Mouse (Mus musculus): ENCODE measurements around the gene Olfr527. TPM values are rescaled to one million over a fixed set of nuclear protein-coding genes. Genes with fewer than 3 reads are reported as not detected.

The Olfr527 gene
- polyA plus RNA-seq (2012; rRNA removed) = not detected in 2 replicates

DNA sequence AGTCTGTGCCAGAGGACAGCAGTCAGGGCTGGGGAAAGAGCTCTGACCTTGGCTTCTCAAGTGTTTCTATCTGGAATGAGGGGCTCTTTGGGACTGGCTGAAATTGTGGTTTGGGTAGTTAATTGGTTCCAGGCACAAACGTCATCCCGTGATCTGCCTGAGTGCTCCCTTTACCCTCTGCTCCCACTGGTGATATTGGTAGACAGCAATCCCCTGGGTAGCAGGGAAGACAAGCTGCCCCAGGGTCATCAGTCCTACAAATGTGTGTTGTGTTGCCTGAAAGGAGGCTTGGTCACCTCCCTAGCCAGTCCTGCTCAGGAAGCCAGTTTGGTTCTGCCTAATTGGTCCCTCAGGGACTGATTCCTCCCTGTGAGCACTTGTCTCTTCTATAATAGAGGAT, at the start of gene Olfr527:
Gene Olfr527, plus strand, starts transcription at position 301 of the 400 bp plus-strand sequence.

DNA sequence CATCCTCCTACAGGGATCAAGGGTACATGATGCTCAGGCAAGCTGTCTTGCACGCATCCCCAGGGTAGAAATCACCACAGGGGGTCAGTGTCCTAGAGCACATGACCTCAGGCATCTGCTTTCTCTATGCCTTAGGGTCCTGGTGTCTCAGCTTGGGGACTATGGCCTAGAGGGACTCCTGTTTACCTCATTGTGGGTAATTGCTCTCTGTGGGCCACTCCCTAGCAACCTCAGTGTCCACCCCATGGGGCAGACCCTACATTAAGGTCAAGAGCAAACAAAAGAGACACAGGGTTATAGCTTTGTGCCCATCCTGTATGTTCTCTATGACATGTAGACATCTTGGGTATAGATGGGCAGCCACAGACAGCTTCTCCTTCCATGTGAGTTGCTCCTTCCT, 13.3 kb upstream of the Olfr527 start, which contains the start of gene Olfr525:
Gene Olfr525, plus strand, starts transcription at position 301 of the 400 bp plus-strand sequence.

DNA sequence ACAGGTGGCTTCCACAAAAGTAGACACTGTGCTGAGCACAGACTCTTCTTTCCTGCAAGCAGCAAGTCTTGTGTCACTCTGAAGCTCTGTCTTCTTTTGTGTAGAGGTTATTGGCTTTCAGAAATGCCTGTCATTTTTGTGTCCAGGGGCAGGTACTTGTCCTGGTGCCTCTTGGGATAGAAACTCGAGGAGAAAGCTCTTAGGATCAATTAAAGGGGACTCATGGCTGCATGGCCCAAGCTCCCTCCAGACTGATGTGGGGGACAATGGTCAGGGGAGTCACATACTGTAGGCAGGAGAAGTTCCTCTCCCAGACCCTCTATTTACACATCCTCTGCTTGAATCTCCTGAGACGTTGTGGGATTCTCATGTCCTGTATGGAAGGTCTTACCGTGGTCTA, 27.8 kb downstream of the Olfr527 start, which contains the start of gene Olfr60:
Gene Olfr60, minus strand, starts transcription at position 101 of the 400 bp plus-strand sequence.

DNA sequence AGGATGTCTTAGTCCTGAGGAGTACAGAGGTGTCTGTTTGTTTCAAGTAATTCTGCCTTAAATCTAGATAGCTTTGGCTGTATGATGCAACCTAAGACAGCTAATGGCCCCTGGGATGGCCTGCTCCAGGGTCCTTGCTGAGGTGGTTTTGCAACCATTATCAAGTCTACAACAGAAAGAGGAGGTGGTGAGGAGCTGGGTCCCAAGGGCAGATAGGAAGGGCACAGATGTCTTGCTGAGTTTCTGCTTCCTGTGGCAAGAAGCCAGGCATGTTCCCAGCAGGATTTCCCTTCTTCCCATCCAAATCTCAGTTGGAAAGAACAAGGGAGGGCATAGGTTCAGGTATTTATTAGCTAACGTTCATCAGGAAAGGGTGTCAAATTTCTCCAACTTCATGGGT, 42.4 kb downstream of the Olfr527 start, which contains the start of gene Olfr530:
Gene Olfr530, minus strand, starts transcription at position 101 of the 400 bp plus-strand sequence.

Other genes starting within 250 kb of the Olfr527 start
- 0.20 and 0.40 TPM in 2 replicates for gene Prap1, start 240.6 kb upstream of the Olfr527 start, polyA plus RNA-seq (2012; rRNA removed)
- 22.9 and 26.7 TPM in 2 replicates for gene Fuom, start 231.6 kb upstream of the Olfr527 start, polyA plus RNA-seq (2012; rRNA removed)
- 5.2 and 6.3 TPM in 2 replicates for gene Paox, start 218.2 kb upstream of the Olfr527 start, polyA plus RNA-seq (2012; rRNA removed)
- 86.8 and 98.6 TPM in 2 replicates for gene Echs1, start 217.5 kb upstream of the Olfr527 start, polyA plus RNA-seq (2012; rRNA removed)
- gene Mtg1, start 196.5 kb upstream of the Olfr527 start, polyA plus RNA-seq (2012; rRNA removed) = 40.2 and 41.2 TPM in 2 replicates
- 8.6 and 9.2 TPM in 2 replicates for gene Sprn, start 179.1 kb upstream of the Olfr527 start, polyA plus RNA-seq (2012; rRNA removed)
- gene Olfr522, start 169.3 kb upstream of the Olfr527 start, polyA plus RNA-seq (2012; rRNA removed) = not detected in 2 replicates
- not detected in 2 replicates for gene Olfr523, start 160.8 kb upstream of the Olfr527 start, polyA plus RNA-seq (2012; rRNA removed)
- not detected in 2 replicates for gene Olfr524, start 128.1 kb upstream of the Olfr527 start, polyA plus RNA-seq (2012; rRNA removed)
- gene Cd163l1, start 115.8 kb upstream of the Olfr527 start, polyA plus RNA-seq (2012; rRNA removed) = 0.18 TPM in 1 of 2 replicates, not detected in the other
- gene 5830411N06Rik, start 86.7 kb upstream of the Olfr527 start, polyA plus RNA-seq (2012; rRNA removed) = not detected in 2 replicates
- gene Olfr525, start 13.2 kb upstream of the Olfr527 start, polyA plus RNA-seq (2012; rRNA removed) = not detected in 2 replicates
- gene Olfr60, start 27.7 kb downstream of the Olfr527 start, polyA plus RNA-seq (2012; rRNA removed) = not detected in 2 replicates
- gene Olfr530, start 42.3 kb downstream of the Olfr527 start, polyA plus RNA-seq (2012; rRNA removed) = not detected in 2 replicates
- not detected in 2 replicates for gene Olfr531, start 68.9 kb downstream of the Olfr527 start, polyA plus RNA-seq (2012; rRNA removed)
- gene Olfr532, start 87.6 kb downstream of the Olfr527 start, polyA plus RNA-seq (2012; rRNA removed) = not detected in 2 replicates
- gene Olfr533, start 129.4 kb downstream of the Olfr527 start, polyA plus RNA-seq (2012; rRNA removed) = not detected in 2 replicates
- not detected in 2 replicates for gene Olfr535, start 150.2 kb downstream of the Olfr527 start, polyA plus RNA-seq (2012; rRNA removed)
- not detected in 2 replicates for gene Olfr536, start 173.4 kb downstream of the Olfr527 start, polyA plus RNA-seq (2012; rRNA removed)
- gene Olfr538, start 233.9 kb downstream of the Olfr527 start, polyA plus RNA-seq (2012; rRNA removed) = not detected in 2 replicates